Mouse (Mus musculus) bone marrow, adult 2 months (tissue): ENCODE data around the gene Rab3d.

Experiments
- CTCF ChIP-seq: fragments of 200-500 bp; IDR thresholded peaks from 2 replicates; pipeline ENCODE4 v1.5.1; 2011; ENCODE audit warnings: low read length, control low read depth; ENCODE audit not compliant: control insufficient read depth, insufficient read depth
- POLR2A ChIP-seq: fragments of 200-500 bp; IDR thresholded peaks from 2 replicates; pipeline ENCODE4 v1.6.1; 2011; ENCODE audit warnings: low read depth, mild to moderate bottlenecking, control low read depth, low read length, borderline replicate concordance; ENCODE audit not compliant: control insufficient read depth

DNA sequence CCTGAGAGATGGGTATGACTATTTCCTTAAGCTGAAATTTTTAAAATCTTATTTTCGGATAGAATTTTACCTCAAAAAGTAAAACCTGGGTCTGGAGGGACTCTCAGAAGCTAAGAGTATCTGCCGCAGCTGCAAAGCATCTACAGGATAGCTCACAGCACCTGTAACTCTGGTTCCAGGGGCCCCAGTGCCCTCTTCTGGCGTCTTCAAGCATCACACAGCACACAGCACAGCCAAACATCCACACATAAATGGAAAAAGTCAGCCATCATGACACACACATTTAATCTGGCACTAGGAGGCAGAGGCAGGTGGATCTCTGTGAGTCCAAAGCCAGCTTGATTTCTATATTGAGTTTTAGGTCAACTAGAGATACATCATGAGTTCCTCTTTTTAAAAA, 41.4 kb downstream of the Rab3d start:
- TF ChIP-seq CTCF (no peak), POLR2A (no peak)
